Mouse (Mus musculus): ENCODE measurements around the gene Alk.
A peak's percentile ranks its signal among the peaks of the same experiment; 100 is the strongest.

Gene Alk

GRCm38 (mm10) chr17:71872976-71873375, 731.5 kb downstream of the Alk start:
- DNase-seq (ENCODE audit: low read depth): peak; percentile 36

GRCm38 (mm10) chr17:71871981-71872380, 732.4 kb downstream of the Alk start:
- DNase-seq (ENCODE audit: low read depth): no peak

GRCm38 (mm10) chr17:71870641-71871040, 733.8 kb downstream of the Alk start:
- no peak for DNase-seq (ENCODE audit: low read depth)

GRCm38 (mm10) chr17:71870232-71870621, 734.2 kb downstream of the Alk start:
- DNase-seq (ENCODE audit: low read depth): no peak

- no peak for DNase-seq (ENCODE audit: low read depth)
These were observed 734.8 kb downstream of the Alk start for GRCm38 (mm10) chr17:71869372-71870231.

GRCm38 (mm10) chr17:71868828-71869227, 735.6 kb downstream of the Alk start:
- no peak for DNase-seq (ENCODE audit: low read depth)

- DNase-seq (ENCODE audit: low read depth): no peak
These were observed 736.5 kb downstream of the Alk start for GRCm38 (mm10) chr17:71867892-71868291.

- DNase-seq (ENCODE audit: low read depth): no peak
These were observed 739.0 kb downstream of the Alk start for GRCm38 (mm10) chr17:71865437-71865836.

- DNase-seq (ENCODE audit: low read depth): no peak
These were observed 740.4 kb downstream of the Alk start for GRCm38 (mm10) chr17:71864039-71864438.

- no peak for DNase-seq (ENCODE audit: low read depth)
These were observed 741.5 kb downstream of the Alk start for GRCm38 (mm10) chr17:71862895-71863294.

GRCm38 (mm10) chr17:71862184-71862583, 742.2 kb downstream of the Alk start:
- no peak for DNase-seq (ENCODE audit: low read depth)

- no peak for DNase-seq (ENCODE audit: low read depth)
These were observed 772.5 kb downstream of the Alk start for GRCm38 (mm10) chr17:71831960-71832359.

GRCm38 (mm10) chr17:71828647-71829414, 775.6 kb downstream of the Alk start:
- no peak for DNase-seq (ENCODE audit: low read depth)

- no peak for DNase-seq (ENCODE audit: low read depth)
These were observed 776.8 kb downstream of the Alk start for GRCm38 (mm10) chr17:71827627-71828026.

- DNase-seq (ENCODE audit: low read depth): no peak
These were observed 777.8 kb downstream of the Alk start for GRCm38 (mm10) chr17:71826603-71827002.

GRCm38 (mm10) chr17:71823622-71824306, 780.7 kb downstream of the Alk start:
- DNase-seq (ENCODE audit: low read depth): no peak
